Mouse (Mus musculus): ENCODE data around the gene Cdca7. TPM values are rescaled to one million over a fixed set of nuclear protein-coding genes. Genes with fewer than 3 reads are reported as not detected.

The Cdca7 gene
- polyA plus RNA-seq, 1 experiment = 8.6 TPM

- H3K4me3 ChIP-seq (replicated peaks) = no peak overlapping the region
- no peaks in the 10 kb centered on the region for H3K27me3 ChIP-seq (replicated peaks)
- no peaks in the 10 kb centered on the region for H3K9me3 ChIP-seq
- no peaks in the 10 kb centered on the region for H3K36me3 ChIP-seq (replicated peaks; ENCODE audit: low read length)
- TF ChIP-seq FLI1 (IDR thresholded peaks at IDR 0.05; ENCODE audit: low read length) (no peak), GATA1 (IDR thresholded peaks at IDR 0.05; ENCODE audit: borderline replicate concordance, low read length) (no peak)
- peaks cover 15% of the 10 kb centered on the region; the same call in 1 of the 2 replicates for H3K4me1 ChIP-seq
These were observed 19.8 kb upstream of the Cdca7 start for GRCm38 (mm10) chr2:72456189-72456588.

GRCm38 (mm10) chr2:72464376-72465014, 11.5 kb upstream of the Cdca7 start:
- Histone ChIP-seq H3K4me3 (replicated peaks) (peak overlapping the region; percentile 70), H3K4me1 (peaks cover 50% of the 10 kb centered on the region), H3K27me3 (replicated peaks) (no peaks in the 10 kb centered on the region), H3K36me3 (replicated peaks; ENCODE audit: low read length) (peaks cover 3% of the 10 kb centered on the region), H3K9me3 (peaks cover 3% of the 10 kb centered on the region; the same call in 1 of the 2 replicates)
- TF ChIP-seq GATA1 (IDR thresholded peaks at IDR 0.05; ENCODE audit: borderline replicate concordance, low read length) (no peak), FLI1 (IDR thresholded peaks at IDR 0.05; ENCODE audit: low read length) (no peak)

- H3K4me1 ChIP-seq = peaks cover 51% of the 10 kb centered on the region
- peaks cover 6% of the 10 kb centered on the region; the same call in 1 of the 2 replicates for H3K9me3 ChIP-seq
- peaks cover 4% of the 10 kb centered on the region for H3K36me3 ChIP-seq (replicated peaks; ENCODE audit: low read length)
- TF ChIP-seq FLI1 (IDR thresholded peaks at IDR 0.05; ENCODE audit: low read length) (no peak), GATA1 (IDR thresholded peaks at IDR 0.05; ENCODE audit: borderline replicate concordance, low read length) (no peak)
- no peaks in the 10 kb centered on the region for H3K27me3 ChIP-seq (replicated peaks)
- no peak overlapping the region for H3K4me3 ChIP-seq (replicated peaks)
These were observed 8.4 kb upstream of the Cdca7 start for GRCm38 (mm10) chr2:72467604-72468003.

GRCm38 (mm10) chr2:72471415-72472070, 4.4 kb upstream of the Cdca7 start:
- Histone ChIP-seq H3K36me3 (replicated peaks; ENCODE audit: low read length) (peaks cover 4% of the 10 kb centered on the region), H3K9me3 (peaks cover 6% of the 10 kb centered on the region; the same call in 1 of the 2 replicates), H3K27me3 (replicated peaks) (no peaks in the 10 kb centered on the region), H3K4me3 (replicated peaks) (no peak overlapping the region), H3K4me1 (peaks cover 64% of the 10 kb centered on the region)
- TF ChIP-seq GATA1 (IDR thresholded peaks at IDR 0.05; ENCODE audit: borderline replicate concordance, low read length) (no peak), FLI1 (IDR thresholded peaks at IDR 0.05; ENCODE audit: low read length) (no peak)

GRCm38 (mm10) chr2:72474531-72475287, 1.2 kb upstream of the Cdca7 start:
- TF ChIP-seq GATA1 (IDR thresholded peaks at IDR 0.05; ENCODE audit: borderline replicate concordance, low read length) = no peak
- TF ChIP-seq FLI1 (IDR thresholded peaks at IDR 0.05; ENCODE audit: low read length) = no peak
- H3K27me3 ChIP-seq (replicated peaks) = no peaks in the 10 kb centered on the region
- H3K4me1 ChIP-seq = peaks cover 80% of the 10 kb centered on the region
- H3K9me3 ChIP-seq = peaks cover 1% of the 10 kb centered on the region; the same call in 1 of the 2 replicates
- H3K36me3 ChIP-seq (replicated peaks; ENCODE audit: low read length) = peaks cover 13% of the 10 kb centered on the region
- peak overlapping the region; percentile 6 for H3K4me3 ChIP-seq (replicated peaks)

- TF ChIP-seq FLI1 (IDR thresholded peaks at IDR 0.05; ENCODE audit: low read length) = no peak
- peaks cover 20% of the 10 kb centered on the region for H3K36me3 ChIP-seq (replicated peaks; ENCODE audit: low read length)
- no peaks in the 10 kb centered on the region for H3K27me3 ChIP-seq (replicated peaks)
- no peaks in the 10 kb centered on the region for H3K9me3 ChIP-seq
- peaks cover 82% of the 10 kb centered on the region for H3K4me1 ChIP-seq
- H3K4me3 ChIP-seq (replicated peaks) = peak overlapping the region; percentile 99
These were observed 549 bp upstream of the Cdca7 start for GRCm38 (mm10) chr2:72475423-72475796.

- peaks cover 73% of the 10 kb centered on the region for H3K4me1 ChIP-seq
- H3K4me3 ChIP-seq (replicated peaks) = peak overlapping the region; percentile 99
- H3K36me3 ChIP-seq (replicated peaks; ENCODE audit: low read length) = peaks cover 33% of the 10 kb centered on the region
These were observed 690 bp downstream of the Cdca7 start for GRCm38 (mm10) chr2:72476486-72477211.

GRCm38 (mm10) chr2:72477221-72477620, 1.3 kb downstream of the Cdca7 start:
- Histone ChIP-seq H3K36me3 (replicated peaks; ENCODE audit: low read length) (peaks cover 39% of the 10 kb centered on the region), H3K9me3 (no peaks in the 10 kb centered on the region), H3K4me1 (peaks cover 69% of the 10 kb centered on the region), H3K4me3 (replicated peaks) (peak overlapping the region; percentile 99), H3K27me3 (replicated peaks) (no peaks in the 10 kb centered on the region)
- no peak for TF ChIP-seq FLI1 (IDR thresholded peaks at IDR 0.05; ENCODE audit: low read length)
- TF ChIP-seq GATA1 (IDR thresholded peaks at IDR 0.05; ENCODE audit: borderline replicate concordance, low read length) = no peak

More at GRCm38 (mm10) chr2:72476486-72477211, 690 bp downstream of the Cdca7 start:
- H3K9me3 ChIP-seq = no peaks in the 10 kb centered on the region
- H3K27me3 ChIP-seq (replicated peaks) = no peaks in the 10 kb centered on the region
- TF ChIP-seq GATA1 (IDR thresholded peaks at IDR 0.05; ENCODE audit: borderline replicate concordance, low read length) = no peak

- H3K36me3 ChIP-seq (replicated peaks; ENCODE audit: low read length) = peaks cover 48% of the 10 kb centered on the region
- no peaks in the 10 kb centered on the region for H3K9me3 ChIP-seq
- no peaks in the 10 kb centered on the region for H3K27me3 ChIP-seq (replicated peaks)
- H3K4me1 ChIP-seq = peaks cover 60% of the 10 kb centered on the region
- H3K4me3 ChIP-seq (replicated peaks) = no peak overlapping the region
- TF ChIP-seq GATA1 (IDR thresholded peaks at IDR 0.05; ENCODE audit: borderline replicate concordance, low read length) (no peak), FLI1 (IDR thresholded peaks at IDR 0.05; ENCODE audit: low read length) (no peak)
These were observed 2.2 kb downstream of the Cdca7 start for GRCm38 (mm10) chr2:72478176-72478575.
